ENCODE assay signal across 8 mouse cellular contexts in the genomic region with DNA sequence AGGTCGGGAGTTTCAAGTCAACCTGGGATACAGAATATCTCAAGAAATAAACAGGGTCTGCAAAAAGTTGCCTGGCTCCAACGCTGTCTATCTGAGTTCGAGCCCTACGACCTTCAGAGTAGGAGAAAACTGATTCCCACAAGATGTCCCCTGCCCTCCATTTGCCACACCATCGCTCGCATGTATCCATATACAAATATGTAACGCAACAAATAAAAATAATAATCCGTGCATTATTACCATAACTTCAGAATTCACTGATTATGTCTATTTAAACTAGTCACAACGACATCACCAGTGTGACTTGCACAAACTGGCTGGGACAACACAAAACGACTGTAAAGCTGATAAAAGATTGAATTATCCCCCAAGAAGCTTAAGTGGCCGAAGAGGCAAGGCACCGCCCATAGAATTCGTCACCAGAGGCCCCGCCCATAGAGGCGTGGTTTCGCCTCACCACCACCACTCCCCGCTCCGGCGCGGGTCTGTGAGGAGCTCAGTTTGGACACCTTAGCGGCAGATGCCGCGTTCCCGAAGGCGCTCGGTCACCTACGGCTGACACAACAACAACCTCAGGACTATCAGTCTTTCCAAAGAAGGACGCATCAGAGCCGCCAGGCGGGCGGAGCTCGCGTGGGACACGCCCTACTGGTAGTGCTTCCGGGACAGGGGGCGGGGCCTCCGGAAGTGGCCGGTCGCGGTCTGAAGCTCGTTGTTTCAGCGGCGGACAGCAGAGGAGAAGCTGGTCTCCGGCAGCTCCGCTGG. TPM values are rescaled to one million over a fixed set of nuclear protein-coding genes. Genes with fewer than 3 reads are reported as not detected.
DNase-seq lines count a peak whose midpoint lies in the region; ATAC-seq and TF ChIP-seq lines count a peak whose summit lies in the region.

A gene (plus strand): TSS at position 671 of the 765 bp plus-strand sequence.

- H3K9ac ChIP-seq in forebrain, embryonic 15.5 days (replicated peaks): peak within 1 kb of the TSS; percentile 76

- no peaks in the 10 kb centered on the region for H3K27me3 ChIP-seq in forebrain, embryonic 15.5 days

- peak within 1 kb of the TSS; percentile 77 for H3K4me2 ChIP-seq in forebrain, embryonic 15.5 days (replicated peaks)

- no peak for TF ChIP-seq CTCF in lung, adult 2 months (IDR thresholded peaks at IDR 0.05; ENCODE audit: insufficient read depth, low read length)

- 6% methylated on average over 45 of the region's 45 CpGs for WGBS in forebrain, embryonic 15.5 days
- 4% methylated on average over 45 of the region's 45 CpGs for WGBS in lung, adult 2 months

- peak within 1 kb of the TSS; percentile 95 for H3K27ac ChIP-seq in forebrain, embryonic 15.5 days (replicated peaks)

- intact Hi-C loops in heart, postnatal 25 days (cut with DNase I): no loop called here

- DNase-seq in ES-CJ7 (ENCODE audit: low read depth, low spot score): peak; percentile 84
- peak; percentile 95 for DNase-seq in cerebellum, adult 11 months
- DNase-seq in heart, postnatal 25 days (ENCODE audit: low spot score): peak; percentile 86
- DNase-seq in layer of hippocampus, adult 18-20 months (ENCODE audit: low spot score in 2 of 2): peak; percentile 92 to 94
- peak; percentile 96 for DNase-seq in lung, adult 2 months
- peak; percentile 80 to 84 for DNase-seq in thymus, adult 18-20 months

- H3K4me3 ChIP-seq in forebrain, embryonic 15.5 days: peak within 1 kb of the TSS; percentile 99
- peak within 1 kb of the TSS; percentile 99 for H3K4me3 ChIP-seq in lung, adult 2 months (replicated peaks; ENCODE audit: extremely low read depth, low read depth, low read length)

- peaks cover 20% of the 10 kb centered on the region for H3K36me3 ChIP-seq in forebrain, embryonic 15.5 days

- TF ChIP-seq POLR2A in lung, adult 2 months (IDR thresholded peaks at IDR 0.05; ENCODE audit: borderline replicate concordance, extremely low read depth, low read depth, low read length): peak; percentile 90

- H3K9me3 ChIP-seq in forebrain, embryonic 15.5 days: no peaks in the 10 kb centered on the region

- peaks cover 23% of the 10 kb centered on the region for H3K4me1 ChIP-seq in forebrain, embryonic 15.5 days
- peaks cover 2% of the 10 kb centered on the region; the same call in 1 of the 2 replicates for H3K4me1 ChIP-seq in lung, adult 2 months (ENCODE audit: control insufficient read depth, insufficient read depth, low read length)

- ATAC-seq in forebrain, embryonic 15.5 days (replicated peaks): peak; percentile 97
- peak; percentile 94 for ATAC-seq in neutrophil, adult 5-6 weeks (ENCODE audit: extremely low read depth, insufficient number of reproducible peaks, low FRiP score, poor library complexity, severe bottlenecking)

RNA-seq across cellular contexts. Expression of the gene that starts here (rescaled TPM):
- polyA plus RNA-seq in forebrain, embryonic 15.5 days (2015; fragmentation: Nextera tagmentation; extraction: Ambion mirVana): 80.6 and 87.5 TPM in 2 replicates
- total RNA-seq in heart, postnatal 25 days (2021): 10 to 100 TPM; 15.2 to 19.3 TPM
- total RNA-seq in layer of hippocampus, adult 18-20 months (2021): 10 to 100 TPM; 43.8 to 43.9 TPM
- 6.9 and 9.1 TPM in 2 replicates for polyA plus RNA-seq in lung, adult 2 months (2012; rRNA removed)
- total RNA-seq in neutrophil, adult 5-6 weeks (2017): 47.8 and 57.1 TPM in 2 replicates

Comparison
In these comparisons a context has a peak if more than half of its experiments do, and no peak if none do; other contexts are left out.
1. Peak in every context shown above with its lines: DNase-seq, ATAC-seq, H3K4me3 ChIP-seq and H3K27ac ChIP-seq.